Mouse (Mus musculus) mesoderm, embryonic 11.5 days (tissue): ENCODE data around the gene Hspg2.
"Not testable (repeated sequence)": the region's sequence is repeated elsewhere in the genome, so short reads cannot be mapped to it uniquely, and the experiment has no call there.

ENCODE experiments used
- DNase-seq: peaks from one replicate; pipeline ENCODE4 v3.0.0-alpha.2; 2012; ENCODE audit warnings: low read depth, low spot score

Gene Hspg2

GRCm38 (mm10) chr4:137468260-137469080 is at the start of gene Hspg2:
Hspg2 (plus strand) TSS chr4:137468769.
- peak; percentile 98 for DNase-seq

GRCm38 (mm10) chr4:137430502-137430901 is 38.1 kb upstream of the Hspg2 start, which contains the start of gene Cela3b:
Cela3b (minus strand) TSS chr4:137430540.
- DNase-seq: no peak

GRCm38 (mm10) chr4:137432700-137433550 is 35.6 kb upstream of the Hspg2 start:
- not testable (repeated sequence) for DNase-seq

- DNase-seq: no peak
These were observed 31.4 kb upstream of the Hspg2 start for GRCm38 (mm10) chr4:137436979-137437669.

GRCm38 (mm10) chr4:137438842-137439241 is 29.7 kb upstream of the Hspg2 start:
- no peak for DNase-seq

- no peak for DNase-seq
These were observed 27.2 kb upstream of the Hspg2 start for GRCm38 (mm10) chr4:137441332-137441731.

- DNase-seq: peak; percentile 69
These were observed 24.9 kb upstream of the Hspg2 start for GRCm38 (mm10) chr4:137443625-137444024.

- no peak for DNase-seq
These were observed 22.7 kb upstream of the Hspg2 start for GRCm38 (mm10) chr4:137445881-137446280.

GRCm38 (mm10) chr4:137447363-137448196 is 21.0 kb upstream of the Hspg2 start:
- no peak for DNase-seq

- no peak for DNase-seq
These were observed 20.4 kb upstream of the Hspg2 start for GRCm38 (mm10) chr4:137448197-137448596.

- no peak for DNase-seq
These were observed 19.9 kb upstream of the Hspg2 start for GRCm38 (mm10) chr4:137448641-137449040.

- DNase-seq: no peak
These were observed 19.4 kb upstream of the Hspg2 start for GRCm38 (mm10) chr4:137449132-137449531.

GRCm38 (mm10) chr4:137449715-137450114 is 18.9 kb upstream of the Hspg2 start:
- DNase-seq: no peak

GRCm38 (mm10) chr4:137452190-137452589 is 16.4 kb upstream of the Hspg2 start:
- DNase-seq: no peak

- DNase-seq: no peak
These were observed 15.3 kb upstream of the Hspg2 start, which contains the start of gene 1700013G24Rik for GRCm38 (mm10) chr4:137453234-137453767. 1700013G24Rik (plus strand) TSS chr4:137453284.

GRCm38 (mm10) chr4:137454582-137454981 is 14.0 kb upstream of the Hspg2 start:
- DNase-seq: no peak

GRCm38 (mm10) chr4:137456581-137456980 is 12.0 kb upstream of the Hspg2 start:
- no peak for DNase-seq

GRCm38 (mm10) chr4:137457292-137457691 is 11.3 kb upstream of the Hspg2 start:
- no peak for DNase-seq

GRCm38 (mm10) chr4:137458310-137458709 is 10.3 kb upstream of the Hspg2 start:
- no peak for DNase-seq

GRCm38 (mm10) chr4:137458861-137459260 is 9.7 kb upstream of the Hspg2 start:
- DNase-seq: no peak

GRCm38 (mm10) chr4:137460676-137461075 is 7.9 kb upstream of the Hspg2 start:
- DNase-seq: no peak
